Mouse (Mus musculus) small intestine, adult 2 months (tissue): ENCODE data around the gene Mrpl4. TPM values are rescaled to one million over a fixed set of nuclear protein-coding genes. Genes with fewer than 3 reads are reported as not detected.

Source experiments
- H3K27ac ChIP-seq: fragments of 200-500 bp; 2 replicates; pipeline ENCODE4 v1.5.1; 2012; ENCODE audit warnings: low read depth, low read length, control low read depth, inconsistent platforms; ENCODE audit not compliant: insufficient read depth
- H3K27me3 ChIP-seq: fragments of 200-500 bp; 2 replicates; pipeline ENCODE4 v1.6.1; 2012; ENCODE audit warnings: mild to moderate bottlenecking, moderate library complexity, low read length, inconsistent platforms; ENCODE audit not compliant: control insufficient read depth, insufficient read depth
- H3K36me3 ChIP-seq: fragments of 200-500 bp; 2 replicates; pipeline ENCODE4 v1.6.1; 2012; ENCODE audit warnings: mild to moderate bottlenecking, low read length, control low read depth, inconsistent platforms; ENCODE audit not compliant: control insufficient read depth, insufficient read depth
- H3K4me1 ChIP-seq: fragments of 200-500 bp; 2 replicates; pipeline ENCODE4 v1.6.1; 2012; ENCODE audit warnings: low read length, inconsistent platforms, mixed read lengths; ENCODE audit not compliant: control insufficient read depth, insufficient read depth, insufficient read length
- H3K4me3 ChIP-seq: fragments of 200-500 bp; 2 replicates; pipeline ENCODE4 v1.5.1; 2012; ENCODE audit warnings: low read depth, mild to moderate bottlenecking, control low read depth, inconsistent platforms, low read length, moderate library complexity
- CTCF ChIP-seq: fragments of 200-500 bp; IDR thresholded peaks from 2 replicates; pipeline ENCODE4 v1.5.1; 2012; ENCODE audit warnings: low read depth, mild to moderate bottlenecking, control low read depth, inconsistent platforms, low read length, moderate library complexity, mixed read lengths; ENCODE audit not compliant: insufficient replicate concordance, insufficient read length; ENCODE audit errors: extremely low read depth
- POLR2A ChIP-seq: fragments of 200-500 bp; IDR thresholded peaks from 2 replicates; pipeline ENCODE4 v1.6.1; 2012; ENCODE audit warnings: low read depth, mild to moderate bottlenecking, control low read depth, inconsistent platforms, low read length, moderate library complexity
- WGBS: fragments of 180-500 bp; shearing (Covaris S2); methylation state at CpG from one replicate; pipeline ENCODE4 v1.1.7; 2018; 5-methylcytosine and 5-hydroxymethylcytosine counted together
- polyA plus RNA-seq: library from polyadenylated mRNA; depleted of rRNA; stranded (reverse); fragments of >200 nt; gene quantifications from 2 replicates; pipeline ENCODE4 v1.2.3, GENCODE M21; 2012

The Mrpl4 gene
- polyA plus RNA-seq, 1 experiment: 143 TPM

GRCm38 (mm10) chr9:21012368-21012767 is 9.8 kb downstream of the Mrpl4 start:
- 0 out of 2 replicates have a peak overlapping the region, but pooled peaks have one; percentile 33 for H3K27ac ChIP-seq
- no peaks in the 10 kb centered on the region for H3K27me3 ChIP-seq
- 58% methylated on average over 1 of the region's 1 CpGs for WGBS
- H3K36me3 ChIP-seq: peaks cover 13% of the 10 kb centered on the region
- peaks cover 7% of the 10 kb centered on the region for H3K4me1 ChIP-seq
- TF ChIP-seq POLR2A: no peak
- no peak for TF ChIP-seq CTCF
- H3K4me3 ChIP-seq: no peak overlapping the region

GRCm38 (mm10) chr9:21014691-21015570 is 12.4 kb downstream of the Mrpl4 start:
- H3K36me3 ChIP-seq: no peaks in the 10 kb centered on the region
- no peaks in the 10 kb centered on the region for H3K27me3 ChIP-seq
- TF ChIP-seq CTCF (no peak), POLR2A (no peak)
- H3K27ac ChIP-seq: peak overlapping the region; percentile 26
- peaks cover 7% of the 10 kb centered on the region for H3K4me1 ChIP-seq
- 8% methylated on average over 29 of the region's 29 CpGs for WGBS
- peak overlapping the region; percentile 62 for H3K4me3 ChIP-seq

- peak; percentile 86 for TF ChIP-seq POLR2A
- TF ChIP-seq CTCF: no peak
- WGBS: 1% methylated on average over 30 of the region's 30 CpGs
Observed at GRCm38 (mm10) chr9:21015571-21016130, 13.1 kb downstream of the Mrpl4 start, which contains the start of gene Icam1. Icam1 (plus strand) TSS chr9:21015985.

GRCm38 (mm10) chr9:21016331-21017176 is 14.0 kb downstream of the Mrpl4 start:
- Histone ChIP-seq H3K27ac (no peak overlapping the region), H3K4me1 (peaks cover 7% of the 10 kb centered on the region), H3K36me3 (no peaks in the 10 kb centered on the region), H3K27me3 (no peaks in the 10 kb centered on the region), H3K4me3 (peak overlapping the region; percentile 62)
- TF ChIP-seq POLR2A (no peak), CTCF (no peak)
- 15% methylated on average over 17 of the region's 17 CpGs for WGBS

More at GRCm38 (mm10) chr9:21015571-21016130, 13.1 kb downstream of the Mrpl4 start, which contains the start of gene Icam1:
- peak within 1 kb of the TSS; percentile 26 for H3K27ac ChIP-seq
- H3K36me3 ChIP-seq: no peaks in the 10 kb centered on the region
- no peaks in the 10 kb centered on the region for H3K27me3 ChIP-seq
- H3K4me1 ChIP-seq: peaks cover 7% of the 10 kb centered on the region
- H3K4me3 ChIP-seq: peak within 1 kb of the TSS; percentile 62

- 39% methylated on average over 4 of the region's 4 CpGs for WGBS
- no peak overlapping the region for H3K27ac ChIP-seq
- H3K4me3 ChIP-seq: peak overlapping the region; percentile 62
- no peak for TF ChIP-seq CTCF
- TF ChIP-seq POLR2A: no peak
- peaks cover 7% of the 10 kb centered on the region for H3K4me1 ChIP-seq
- no peaks in the 10 kb centered on the region for H3K27me3 ChIP-seq
- no peaks in the 10 kb centered on the region for H3K36me3 ChIP-seq
Observed at GRCm38 (mm10) chr9:21017177-21017575, 14.6 kb downstream of the Mrpl4 start.

- WGBS: 68% methylated on average over 2 of the region's 2 CpGs
- H3K4me3 ChIP-seq: no peak overlapping the region
- H3K4me1 ChIP-seq: peaks cover 7% of the 10 kb centered on the region
- TF ChIP-seq POLR2A (no peak), CTCF (no peak)
- no peaks in the 10 kb centered on the region for H3K27me3 ChIP-seq
- no peaks in the 10 kb centered on the region for H3K36me3 ChIP-seq
- H3K27ac ChIP-seq: no peak overlapping the region
Observed at GRCm38 (mm10) chr9:21018600-21018999, 16.1 kb downstream of the Mrpl4 start.

GRCm38 (mm10) chr9:21021363-21021762 is 18.8 kb downstream of the Mrpl4 start:
- no peak overlapping the region for H3K27ac ChIP-seq
- 87% methylated on average over 3 of the region's 3 CpGs for WGBS
- H3K36me3 ChIP-seq: no peaks in the 10 kb centered on the region
- H3K4me3 ChIP-seq: no peak overlapping the region
- H3K27me3 ChIP-seq: no peaks in the 10 kb centered on the region
- no peaks in the 10 kb centered on the region; the same call in 1 of the 2 replicates for H3K4me1 ChIP-seq
- no peak for TF ChIP-seq POLR2A
- TF ChIP-seq CTCF: no peak
